Mouse (Mus musculus) monocyte, adult 5-6 weeks (primary cell): ENCODE results near the gene Usp12. TPM values are rescaled to one million over a fixed set of nuclear protein-coding genes. Genes with fewer than 3 reads are reported as not detected.

Experiments used
- ATAC-seq: fragments of 153-309, 156-312 bp; replicated peaks from 2 replicates; pipeline ENCODE4 v1.8.0; 2017; ENCODE audit warnings: mild to moderate bottlenecking; ENCODE audit not compliant: low TSS enrichment, insufficient number of reproducible peaks, severe bottlenecking, poor library complexity, low FRiP score
- total RNA-seq: library from RNA; stranded (forward); fragments of 200-1000, 200-491, 200-594 nt; gene quantifications from 3 replicates; pipeline ENCODE4 v1.2.3, GENCODE M21; 2017

The Usp12 gene
- 79.2 to 105 TPM (median 81.8 TPM) in 3 replicates for total RNA-seq

DNA sequence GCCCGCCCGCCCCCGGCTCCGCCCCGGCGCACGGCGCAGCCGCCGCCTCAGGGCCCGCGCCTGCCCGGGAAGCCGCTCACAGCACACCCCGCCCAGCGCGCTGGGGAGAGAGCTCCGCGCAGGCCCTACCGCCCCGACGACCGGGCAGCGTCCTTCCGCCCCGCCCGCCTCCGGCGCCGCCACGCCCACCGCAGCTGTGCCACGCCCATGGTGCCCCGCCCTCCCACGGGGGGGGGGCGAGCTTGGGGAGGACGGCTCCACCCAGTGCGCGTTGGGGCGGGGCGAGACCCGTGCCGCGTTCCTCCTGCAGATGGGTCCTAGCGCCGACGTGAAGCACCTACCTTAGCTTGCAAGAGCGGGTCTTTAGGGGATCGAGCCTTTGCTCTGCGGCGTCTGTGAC lies at the start of gene Usp12:
Usp12 (minus strand) TSS at position 154 of the 400 bp plus-strand sequence.
- ATAC-seq, result peak; percentile 82

DNA sequence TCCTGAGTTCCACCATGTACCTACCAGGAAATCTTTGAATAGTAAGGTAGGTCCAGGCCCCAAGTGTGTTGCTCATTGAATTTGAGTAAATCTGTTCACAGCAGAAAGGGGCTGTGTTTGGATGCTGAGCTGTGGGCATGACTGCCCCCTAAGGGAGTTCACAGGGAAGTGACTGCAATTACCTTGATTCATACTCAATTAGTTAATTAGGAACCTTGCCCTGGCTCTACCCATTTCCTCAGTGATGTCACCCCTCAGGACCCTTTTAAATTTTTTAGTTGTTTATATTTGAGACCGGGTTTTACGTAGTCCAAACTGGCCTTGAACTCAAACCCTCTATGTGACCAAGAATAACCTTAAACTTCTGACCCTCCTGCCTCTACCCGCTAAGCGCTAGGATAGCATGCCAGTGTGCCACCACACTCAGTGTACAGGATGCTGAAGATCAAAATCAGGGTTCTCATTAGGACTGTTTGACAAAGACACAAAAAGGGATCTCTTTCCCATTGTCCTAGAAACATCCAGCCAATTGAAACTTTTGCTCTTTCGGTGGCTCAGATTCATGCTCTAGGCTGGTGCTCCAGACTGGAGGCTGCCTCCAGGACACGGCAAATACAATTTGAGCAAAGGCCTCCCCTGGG lies 49.6 kb upstream of the Usp12 start:
- ATAC-seq, result 0 out of 2 replicates have a peak, but pooled peaks have one; percentile 24

DNA sequence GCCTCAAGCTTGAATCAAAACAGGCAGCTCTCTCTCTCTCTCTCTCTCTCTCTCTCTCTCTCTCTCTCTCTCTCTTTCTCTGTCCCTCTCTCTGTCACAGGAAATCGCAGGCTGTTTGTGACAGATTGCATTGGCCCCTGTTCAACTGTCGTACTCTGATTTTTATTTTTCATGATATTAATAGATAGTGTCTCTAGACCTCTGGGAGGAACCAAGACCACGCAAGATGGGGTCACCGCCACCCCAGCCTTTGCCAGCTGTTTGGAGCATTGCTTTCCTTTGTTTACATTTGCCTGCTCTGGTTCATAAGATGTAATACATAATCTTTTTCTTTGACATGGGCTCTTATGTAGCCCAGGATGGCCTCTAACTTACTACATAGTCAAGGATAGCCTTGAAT lies 47.2 kb upstream of the Usp12 start:
- ATAC-seq, result no peak

DNA sequence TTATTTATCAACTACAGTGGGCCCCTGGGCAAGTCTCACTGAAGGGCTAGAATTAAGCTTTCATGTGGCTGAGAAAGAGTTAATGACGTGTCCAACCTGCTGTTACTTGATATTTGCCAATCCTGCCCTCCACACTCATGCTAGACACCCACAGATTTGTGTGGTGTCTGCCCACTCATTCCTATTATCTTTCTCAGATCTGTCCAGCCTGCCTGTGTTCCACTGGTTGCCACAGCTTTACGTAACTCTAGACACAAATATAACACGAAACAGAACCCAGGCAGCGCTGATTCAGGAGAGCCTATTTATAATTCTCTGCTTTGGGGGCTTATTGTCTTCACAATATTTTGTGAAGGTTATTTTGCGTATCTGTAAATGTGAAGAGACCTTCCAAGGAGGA lies 46.5 kb upstream of the Usp12 start:
- ATAC-seq, result no peak

DNA sequence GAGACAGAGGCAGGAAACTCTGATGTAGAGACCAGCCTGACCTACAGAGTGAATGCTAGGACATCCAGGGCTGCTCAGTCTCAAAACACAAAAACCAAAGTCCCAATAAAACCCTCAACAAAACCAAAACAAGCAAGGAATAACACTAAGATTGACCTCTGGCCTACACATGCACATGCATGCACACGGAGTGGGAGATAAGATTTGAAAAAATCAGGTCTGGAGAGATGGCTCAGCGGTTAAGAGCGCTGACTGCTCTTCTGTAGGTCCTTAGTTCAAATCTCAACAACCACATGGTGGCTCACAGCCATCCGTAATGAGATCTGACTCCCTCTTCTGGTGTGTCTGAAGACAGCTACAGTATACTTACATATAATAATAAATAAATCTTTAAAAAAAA lies 45.6 kb upstream of the Usp12 start:
- no peak for ATAC-seq

DNA sequence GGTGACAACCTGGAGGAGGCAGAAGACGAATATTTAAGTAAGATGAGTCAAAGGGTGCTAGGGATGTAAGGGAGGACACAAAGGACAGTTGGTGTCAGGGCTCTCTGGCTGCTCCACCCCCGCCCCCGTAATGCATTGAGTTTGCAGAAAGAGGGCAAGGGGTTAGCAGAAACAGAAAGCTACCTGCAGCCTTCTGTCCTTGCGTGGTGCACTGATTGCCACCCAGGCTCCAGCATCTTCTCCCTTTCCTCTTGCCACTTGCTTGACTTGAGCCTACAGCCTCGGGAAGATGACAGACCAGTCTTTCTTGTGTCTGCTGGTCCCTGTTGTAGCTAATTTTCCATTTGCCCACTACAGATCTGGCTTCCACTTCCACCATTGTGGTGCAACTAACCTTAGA lies 45.0 kb upstream of the Usp12 start:
- no peak for ATAC-seq

DNA sequence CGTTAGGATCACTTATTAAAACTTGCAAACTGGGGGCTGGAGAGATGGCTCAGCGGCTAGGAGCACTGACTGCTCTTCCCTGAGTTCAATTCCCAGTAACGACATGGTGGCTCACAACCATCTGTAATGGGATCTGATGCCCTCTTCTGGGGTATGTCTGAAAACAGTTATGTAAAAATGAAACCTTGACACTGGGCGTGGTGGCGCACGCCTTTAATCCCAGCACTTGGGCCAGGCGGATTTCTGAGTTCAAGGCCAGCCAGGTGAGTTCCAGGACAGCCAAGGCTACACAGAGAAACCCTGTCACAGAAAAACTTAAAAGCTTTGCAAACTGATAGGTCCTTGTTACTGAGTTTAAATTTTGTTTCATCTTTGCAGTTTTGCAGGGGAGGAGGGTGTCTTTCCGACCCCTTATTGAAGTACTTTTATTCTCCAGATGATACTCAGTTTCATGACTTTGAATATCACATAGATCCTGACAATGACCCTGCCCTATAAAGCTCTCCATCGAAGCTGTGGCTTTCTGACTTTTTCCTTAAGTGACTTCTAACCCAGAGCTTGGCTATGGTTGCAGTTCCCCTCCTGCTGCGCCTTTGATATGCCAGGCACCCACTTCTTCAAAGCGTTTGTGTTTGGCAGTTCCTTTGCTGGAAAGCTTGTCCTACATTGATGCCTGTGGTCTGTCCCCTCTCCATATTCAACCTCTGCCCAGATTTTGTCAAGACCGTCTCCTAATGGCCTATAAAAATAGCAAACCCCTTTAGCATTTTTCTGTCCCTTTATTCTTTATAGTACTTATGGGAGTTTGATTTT lies 44.2 kb upstream of the Usp12 start:
- ATAC-seq, result no peak

DNA sequence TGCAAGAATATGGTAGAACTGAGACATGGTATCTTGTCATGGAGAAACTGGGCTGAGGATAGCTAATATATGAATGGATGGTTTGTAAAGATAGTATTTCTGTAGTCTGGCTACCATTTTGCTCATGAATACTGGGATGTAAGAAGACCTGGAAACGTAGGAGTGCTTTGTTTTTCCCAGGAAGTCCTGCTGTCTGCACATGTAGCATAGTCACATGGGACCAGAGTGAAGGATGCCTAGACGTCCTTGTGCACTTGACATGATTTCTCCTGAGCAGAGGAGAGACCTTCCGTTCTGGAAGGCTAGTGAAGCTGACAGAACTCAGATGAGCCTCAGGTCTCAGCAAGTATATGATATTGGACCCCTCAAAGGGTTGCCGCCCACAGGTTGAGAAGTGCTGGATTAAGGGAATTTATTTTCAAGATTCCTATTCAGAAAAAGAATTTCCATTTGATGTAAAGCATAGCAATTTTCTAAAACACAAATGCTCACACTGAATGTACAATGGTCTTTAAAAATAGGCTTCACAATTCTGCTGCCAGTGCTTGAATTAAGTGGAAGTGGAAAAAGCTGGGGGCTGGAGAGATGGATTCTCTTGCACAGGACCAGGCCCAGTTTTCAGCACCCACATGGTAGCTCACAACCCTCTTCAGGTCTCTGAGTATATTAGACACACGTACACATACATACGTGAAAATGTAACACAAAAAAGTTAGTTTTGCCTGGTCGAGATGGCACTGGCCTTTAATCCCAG lies 43.3 kb upstream of the Usp12 start:
- ATAC-seq, result no peak

DNA sequence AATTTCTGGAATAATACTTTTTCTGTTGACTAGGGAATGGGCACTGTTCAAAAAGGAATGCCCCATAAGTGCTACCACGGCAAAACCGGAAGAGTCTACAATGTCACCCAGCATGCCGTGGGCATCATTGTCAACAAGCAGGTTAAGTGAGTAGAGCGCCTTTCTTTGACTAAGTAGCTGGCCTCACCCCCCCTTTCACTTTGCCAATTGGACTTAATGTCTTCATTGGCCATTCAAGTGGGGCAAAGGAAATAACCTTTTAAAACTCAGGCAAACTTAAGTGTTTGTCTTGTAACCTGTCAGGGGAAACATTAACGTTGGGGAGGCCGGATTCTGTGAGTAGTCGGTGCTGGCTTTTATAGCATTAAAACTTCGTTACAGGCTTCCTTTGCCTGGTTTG lies 40.2 kb upstream of the Usp12 start:
- no peak for ATAC-seq

DNA sequence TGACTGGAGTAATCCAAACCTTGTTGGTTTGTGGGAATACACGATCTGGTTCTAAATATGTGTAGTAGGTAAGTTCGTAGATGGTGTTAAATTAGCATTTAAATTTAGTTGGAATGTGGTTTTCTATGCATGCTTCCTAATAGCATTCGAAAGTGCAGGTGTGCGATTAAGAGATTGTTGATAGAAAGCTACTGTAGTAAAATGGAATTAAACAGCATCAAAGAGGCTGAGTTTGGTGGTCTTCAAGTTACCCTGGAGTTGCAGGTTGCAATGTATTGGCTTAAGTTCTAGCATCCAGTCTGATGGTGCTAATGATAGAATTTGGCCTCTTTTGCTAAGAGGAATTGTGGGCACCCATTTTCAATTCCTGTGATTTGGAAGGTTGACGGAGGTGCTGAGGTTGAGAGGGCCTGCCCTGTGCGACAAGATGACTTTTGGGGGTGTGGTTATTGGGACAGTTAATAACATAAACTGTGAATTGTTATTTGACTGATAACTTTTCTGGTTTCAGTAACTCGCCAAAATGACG lies 38.9 kb upstream of the Usp12 start:
- no peak for ATAC-seq

DNA sequence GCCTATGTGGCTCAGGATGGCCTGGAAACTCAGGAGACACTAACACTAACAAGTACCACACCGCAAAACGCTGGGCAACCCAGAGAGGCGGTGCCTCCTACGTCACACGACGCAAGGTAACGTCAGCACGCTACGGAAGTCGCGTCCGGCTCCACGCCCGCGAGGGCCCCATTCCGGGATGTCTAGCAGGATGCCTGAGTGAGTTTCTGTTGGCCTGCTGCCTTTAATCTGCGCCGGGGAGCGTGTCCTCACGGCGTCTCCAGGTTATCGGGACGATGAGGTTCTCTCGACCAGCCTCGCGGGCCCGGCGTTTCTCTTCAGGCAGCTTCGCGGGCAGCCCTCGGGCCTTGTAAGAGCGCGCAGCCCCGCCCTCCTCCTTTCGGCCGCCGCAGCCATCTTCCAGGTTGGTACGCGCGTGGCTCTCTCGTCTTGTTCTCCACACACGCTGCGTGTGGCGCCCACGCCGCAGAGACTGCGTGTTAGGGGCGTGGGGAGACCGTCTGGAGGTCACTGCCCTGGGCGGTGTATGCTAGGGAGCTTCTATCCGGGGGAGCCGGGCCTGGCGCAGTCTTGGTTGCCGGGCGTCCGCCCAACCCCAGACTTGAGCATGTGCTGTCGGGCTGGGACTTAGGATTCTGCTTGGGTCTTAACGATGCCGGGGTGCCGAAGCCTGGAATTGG lies 38.1 kb upstream of the Usp12 start, which contains the start of gene Rpl21:
Rpl21 (plus strand) TSS at position 122 of the 680 bp plus-strand sequence.
- ATAC-seq, result peak; percentile 94

DNA sequence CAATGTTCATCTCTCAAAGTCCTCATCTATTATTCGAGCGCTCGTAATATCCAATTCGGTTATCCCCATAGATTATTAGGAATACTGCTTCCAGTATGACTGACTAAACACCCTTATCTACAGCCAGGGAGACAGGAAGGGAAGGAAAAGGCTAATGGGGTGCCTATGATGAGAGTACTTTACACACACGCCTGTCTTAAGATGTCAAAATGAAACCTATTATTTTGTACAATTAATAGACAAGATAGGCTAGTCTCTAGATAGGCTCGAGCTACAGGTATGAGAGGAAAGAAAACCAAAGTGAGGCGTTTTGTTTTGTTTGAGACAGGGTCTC lies 37.6 kb upstream of the Usp12 start:
- no peak for ATAC-seq

DNA sequence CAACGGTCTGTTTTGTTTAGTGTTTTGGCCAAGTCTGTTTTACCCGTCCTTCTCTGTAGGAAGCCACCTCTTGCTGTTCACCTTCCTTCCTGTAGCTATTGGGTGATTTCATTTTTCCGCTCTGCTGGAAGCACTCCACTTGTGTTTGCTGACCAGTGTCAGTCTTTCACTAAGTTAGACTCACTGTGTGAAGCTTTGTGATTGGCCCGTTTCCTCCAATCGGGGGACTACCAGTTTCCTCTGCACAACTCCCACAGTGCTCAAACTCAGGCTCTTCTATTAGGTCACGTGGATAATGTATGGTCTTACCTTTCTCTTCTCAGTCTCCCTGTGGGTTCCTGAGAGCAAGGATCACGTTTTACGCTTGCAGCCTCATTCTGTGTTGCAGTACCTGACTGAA lies 34.7 kb upstream of the Usp12 start:
- peak; percentile 38; the same call in 1 of the 2 replicates for ATAC-seq

DNA sequence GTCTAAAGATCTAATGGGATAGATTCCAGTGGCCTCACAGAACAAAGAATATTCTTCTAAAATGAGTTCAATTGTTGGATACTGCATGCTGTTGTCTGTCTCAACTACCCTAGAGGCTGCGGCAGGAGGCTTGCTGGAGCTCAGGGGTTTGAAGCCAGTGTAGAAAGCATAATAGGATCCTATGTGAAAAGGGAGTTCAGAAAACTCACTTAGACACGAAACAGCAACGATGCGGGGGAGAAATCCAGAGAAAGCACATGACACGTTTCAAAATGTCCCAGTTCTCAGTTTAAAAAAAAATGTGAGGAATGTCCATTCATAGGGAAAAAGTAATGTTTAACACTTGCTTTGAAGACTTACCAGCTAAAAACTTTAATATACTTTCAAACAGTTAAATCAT lies 28.2 kb upstream of the Usp12 start:
- ATAC-seq, result no peak

DNA sequence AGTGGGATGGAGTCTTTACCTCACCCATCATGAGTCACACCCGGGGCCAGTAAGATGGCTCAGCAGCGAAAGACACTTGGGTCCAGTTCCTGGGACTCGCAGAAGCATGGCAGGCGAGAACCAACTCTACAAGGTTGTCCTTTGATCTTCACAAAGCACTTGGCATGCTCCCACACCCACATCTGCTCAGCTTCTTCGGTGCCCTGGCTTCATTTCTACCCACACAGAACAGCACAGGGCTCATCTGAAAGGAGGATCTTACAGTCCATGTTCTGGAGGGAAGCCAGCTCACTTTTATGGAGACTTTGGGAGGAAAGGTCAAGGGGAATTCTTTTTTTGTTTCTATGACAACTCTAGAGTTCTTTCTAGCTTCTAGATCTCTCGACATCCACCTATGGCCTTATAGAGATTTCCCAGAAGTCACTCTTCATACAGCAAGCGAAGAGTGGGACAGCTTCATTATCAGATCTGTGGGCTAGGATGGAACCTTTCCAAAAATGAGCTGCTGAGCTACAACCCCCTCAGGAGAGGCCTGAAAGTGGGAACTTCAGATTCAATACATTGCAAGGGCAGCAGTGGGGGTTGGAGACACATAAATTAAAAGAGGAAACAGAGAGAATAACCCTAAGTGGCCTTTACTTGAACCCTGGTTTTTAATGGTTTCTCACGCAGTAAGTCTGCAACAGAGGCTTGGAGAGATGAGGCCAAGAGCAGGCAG lies 24.3 kb upstream of the Usp12 start:
- peak; percentile 36; the same call in 1 of the 2 replicates for ATAC-seq

DNA sequence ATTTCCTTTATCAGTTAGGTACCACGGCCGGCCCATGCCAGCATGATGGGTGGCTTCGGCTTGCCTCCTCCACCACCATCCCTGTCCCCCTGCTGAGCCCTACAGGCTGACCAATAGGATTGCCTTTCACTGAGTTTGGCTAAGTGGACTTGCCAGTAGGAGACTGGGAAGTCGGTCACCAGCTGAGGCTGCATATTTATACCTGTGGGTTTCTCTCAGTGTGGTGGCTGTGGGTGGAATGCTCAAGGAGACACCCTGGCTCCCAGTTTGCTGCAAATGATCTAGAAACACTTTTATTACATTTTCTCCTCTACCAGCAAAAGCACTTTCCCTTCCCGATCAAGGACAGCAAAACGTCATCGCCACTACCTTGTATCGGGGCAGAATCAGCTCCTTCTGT lies 22.8 kb upstream of the Usp12 start:
- ATAC-seq, result no peak

DNA sequence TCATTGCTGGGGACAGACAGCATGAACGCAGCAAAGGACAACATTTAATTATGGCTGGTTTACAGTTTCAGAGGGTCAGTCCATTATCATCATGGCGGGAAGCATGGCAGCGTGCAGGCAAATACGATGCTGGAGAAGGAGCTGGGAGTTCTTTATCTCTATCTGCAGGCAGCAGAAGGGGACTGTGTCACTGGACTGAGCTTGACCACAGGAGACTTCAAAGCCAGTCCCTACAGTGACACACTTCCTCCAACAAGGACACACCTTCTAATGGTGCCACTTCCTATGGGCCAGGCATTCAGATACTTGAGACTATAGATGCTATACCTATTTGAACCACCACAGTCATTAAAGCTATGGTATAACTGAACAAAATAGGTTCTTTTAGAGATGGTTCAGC lies 20.6 kb upstream of the Usp12 start:
- ATAC-seq, result no peak

DNA sequence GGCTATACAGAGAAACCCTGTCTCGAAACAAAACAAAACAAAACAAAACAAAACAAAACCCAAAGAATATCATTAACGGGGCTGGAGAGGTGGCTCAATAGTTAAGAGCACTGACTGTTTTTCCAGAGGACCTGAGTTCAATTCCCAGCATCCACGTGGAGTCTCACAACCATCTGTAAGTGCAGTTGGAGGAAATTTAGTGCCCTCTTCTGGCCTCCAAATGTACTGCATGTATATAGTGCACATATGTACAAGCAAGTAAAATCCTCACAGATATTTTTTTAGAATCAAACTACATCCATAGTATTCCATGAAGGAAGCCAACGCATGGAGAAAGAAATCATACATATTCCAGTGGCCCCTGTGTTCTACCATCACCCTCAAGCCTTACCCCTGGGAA lies 18.6 kb upstream of the Usp12 start:
- ATAC-seq, result no peak
